9 mouse cellular contexts compared by ENCODE assay signal in the genomic region with DNA sequence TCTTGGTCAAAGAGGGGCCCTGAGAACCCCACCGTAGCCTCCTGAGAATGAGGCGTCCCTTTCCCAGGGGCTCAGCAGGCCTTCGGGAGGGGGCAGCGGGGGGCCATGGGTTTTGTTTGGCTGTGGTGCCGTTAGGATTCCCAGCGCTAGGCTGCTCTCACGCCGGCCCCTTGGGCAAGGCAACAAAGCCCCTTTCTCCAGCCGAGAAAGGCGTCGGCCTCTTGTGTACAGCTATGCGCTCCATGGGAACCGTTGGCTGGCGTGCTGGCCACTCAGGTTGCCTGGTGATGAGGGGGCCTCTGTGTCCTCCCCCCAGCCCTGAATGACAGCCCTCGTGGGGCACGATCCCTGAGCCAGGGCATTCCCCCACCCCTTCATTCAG. TPM values are rescaled to one million over a fixed set of nuclear protein-coding genes. Genes with fewer than 3 reads are reported as not detected.
A peak's percentile ranks its signal among the peaks of the same experiment; 100 is the strongest.
DNase-seq lines count a peak whose midpoint lies in the region; TF ChIP-seq lines count a peak whose summit lies in the region.
"Had no signal": no experiment of that assay in that cellular context is flagged by ENCODE, and none has a peak within 500 bp of the region (broad histone marks: within the 10 kb centered on the region; RNA-seq: fewer than 3 reads in every experiment).

No protein-coding gene starts in this region.

- DNase-seq in frontal cortex, postnatal 10 days (ENCODE audit: low spot score in 2 of 2): peak; percentile 42 to 51
- DNase-seq in frontal cortex, postnatal 36 days (ENCODE audit: low spot score in 2 of 2): no peak
- peak; percentile 65 for DNase-seq in 3134 (ENCODE audit: extremely low read depth, insufficient read length, low spot score)
- DNase-seq in layer of hippocampus, adult 8-10 months (ENCODE audit: low spot score in 2 of 2): peak; percentile 58 to 65
- no peak for DNase-seq in right cerebral cortex, postnatal 36 days (ENCODE audit: low spot score in 2 of 2)
- no peak for DNase-seq in cerebellum, adult 11 months

- no peak for TF ChIP-seq CTCF in embryonic fibroblast, embryonic 13.5 days (IDR thresholded peaks at IDR 0.05; ENCODE audit: borderline replicate concordance, insufficient read depth, low read length)

- H3K27me3 ChIP-seq in myocyte (ENCODE audit: control insufficient read depth, insufficient read depth, insufficient read length): no peaks in the 10 kb centered on the region

- H3K36me3 ChIP-seq in myocyte (ENCODE audit: control insufficient read depth, insufficient read depth): no peaks in the 10 kb centered on the region

- peak overlapping the region; percentile 53 for H3K4me3 ChIP-seq in embryonic fibroblast, embryonic 13.5 days (ENCODE audit: insufficient read depth, low read length)
- peak overlapping the region; percentile 43 for H3K4me3 ChIP-seq in myocyte

- peak overlapping the region; percentile 9 for H3ac ChIP-seq in myocyte (ENCODE audit: control insufficient read depth, insufficient read length)

- H3K4me2 ChIP-seq in myocyte (ENCODE audit: low read depth): peak overlapping the region; percentile 95

- no peak for TF ChIP-seq POLR2A in embryonic fibroblast, embryonic 13.5 days (IDR thresholded peaks at IDR 0.05; ENCODE audit: low read depth, low read length)
- TF ChIP-seq POLR2A in myocyte (IDR thresholded peaks at IDR 0.05; ENCODE audit: insufficient read length, low read depth): no peak

- H3K4me1 ChIP-seq in embryonic fibroblast, embryonic 13.5 days (ENCODE audit: control insufficient read depth, insufficient read depth, low read length): peaks cover 9% of the 10 kb centered on the region

- peaks cover 8% of the 10 kb centered on the region for H3K79me2 ChIP-seq in myocyte (ENCODE audit: control insufficient read depth, insufficient read depth)

- H3K27ac ChIP-seq in embryonic fibroblast, embryonic 13.5 days (ENCODE audit: insufficient read depth, low read length): peak overlapping the region; percentile 24

TF ChIP-seq in myocyte, 11 proteins besides CTCF, POLR2A, EP300 and RAD21:
- TF ChIP-seq MYOD1 (IDR thresholded peaks at IDR 0.05; ENCODE audit: control insufficient read depth in 1 of 3, insufficient read length in 2 of 3, low read depth in 2 of 3): no peak
- no peak for TF ChIP-seq MAX (IDR thresholded peaks at IDR 0.05; ENCODE audit: low read depth)
- TF ChIP-seq SRF (IDR thresholded peaks at IDR 0.05; ENCODE audit: control insufficient read depth, insufficient read length, low read depth): no peak
- no peak for TF ChIP-seq REST (IDR thresholded peaks at IDR 0.05; ENCODE audit: insufficient read depth, insufficient read length)
- no peak for TF ChIP-seq E2F4 (IDR thresholded peaks at IDR 0.05; ENCODE audit: insufficient read depth)
- no peak for TF ChIP-seq CEBPB (IDR thresholded peaks at IDR 0.05; ENCODE audit: insufficient read depth, poor library complexity, severe bottlenecking)
- no peak for TF ChIP-seq TCF3 (IDR thresholded peaks at IDR 0.05; ENCODE audit: insufficient read length, low read depth)
- TF ChIP-seq MYOG (IDR thresholded peaks at IDR 0.05; ENCODE audit: control insufficient read depth in 1 of 3, insufficient read depth in 1 of 3, insufficient read length in 2 of 3, low read depth in 2 of 3): no peak
- no peak for TF ChIP-seq USF1 (IDR thresholded peaks at IDR 0.05; ENCODE audit: low read depth)
- TF ChIP-seq TCF12 (IDR thresholded peaks at IDR 0.05; ENCODE audit: insufficient read depth, poor library complexity, severe bottlenecking): no peak
- TF ChIP-seq POLR2AphosphoS2 (IDR thresholded peaks at IDR 0.05; ENCODE audit: insufficient read length, low read depth): no peak

RNA-seq across cellular contexts. Expression of a gene that starts 1.5 kb away (rescaled TPM):
- polyA plus RNA-seq in embryonic fibroblast, embryonic 13.5 days (2011; ENCODE audit: insufficient read length, low read depth, missing spikeins): 7.1 and 8.2 TPM in 2 replicates
- 10 to 100 TPM; 18.1 to 25.0 (median 22.8) TPM for total RNA-seq in layer of hippocampus, adult 8-10 months (2022)
- 3.1 TPM for polyA plus RNA-seq in myocyte (2012; fragmentation: generic; extraction: Trizol)

RNA-seq across cellular contexts. Expression of a gene that starts 40.2 kb away (rescaled TPM):
- polyA plus RNA-seq in embryonic fibroblast, embryonic 13.5 days (2011; ENCODE audit: insufficient read length, low read depth, missing spikeins): 79.6 and 95.0 TPM in 2 replicates
- total RNA-seq in layer of hippocampus, adult 8-10 months (2022): 100 to 1,000 TPM; 160 to 168 (median 167) TPM
- 23.8 TPM for polyA plus RNA-seq in myocyte (2012; fragmentation: generic; extraction: Trizol)

RNA-seq across cellular contexts. Expression of a gene that starts 43.8 kb away (rescaled TPM):
- polyA plus RNA-seq in embryonic fibroblast, embryonic 13.5 days (2011; ENCODE audit: insufficient read length, low read depth, missing spikeins): not detected in 2 replicates
- total RNA-seq in layer of hippocampus, adult 8-10 months (2022): under 1 TPM in 2 of 4 experiments, not detected in 2; 0.67 to 0.80 TPM
- polyA plus RNA-seq in myocyte (2012; fragmentation: generic; extraction: Trizol): not detected
- total RNA-seq: heart, postnatal 14 days had no signal

Comparison
In these comparisons a context has a peak if more than half of its experiments do, and no peak if none do; other contexts are left out.
1. DNase-seq: peak in frontal cortex, postnatal 10 days (2 of 2), 3134 (single experiment) and layer of hippocampus, adult 8-10 months (2 of 2); none in frontal cortex, postnatal 36 days (0 of 2), right cerebral cortex, postnatal 36 days (0 of 2) and cerebellum, adult 11 months (single experiment).